Mouse (Mus musculus) c-Kit-positive CD71-positive TER-119-negative erythroid progenitor cells, embryonic 14.5 days (primary cell): ENCODE results near the gene Cmklr1.
"Not testable (repeated sequence)": the region's sequence is repeated elsewhere in the genome, so short reads cannot be mapped to it uniquely, and the experiment has no call there.

Experiments
- DNase-seq: peaks from one replicate; pipeline ENCODE4 v3.0.0-alpha.2; 2013; ENCODE audit warnings: low read depth

The Cmklr1 gene

DNA sequence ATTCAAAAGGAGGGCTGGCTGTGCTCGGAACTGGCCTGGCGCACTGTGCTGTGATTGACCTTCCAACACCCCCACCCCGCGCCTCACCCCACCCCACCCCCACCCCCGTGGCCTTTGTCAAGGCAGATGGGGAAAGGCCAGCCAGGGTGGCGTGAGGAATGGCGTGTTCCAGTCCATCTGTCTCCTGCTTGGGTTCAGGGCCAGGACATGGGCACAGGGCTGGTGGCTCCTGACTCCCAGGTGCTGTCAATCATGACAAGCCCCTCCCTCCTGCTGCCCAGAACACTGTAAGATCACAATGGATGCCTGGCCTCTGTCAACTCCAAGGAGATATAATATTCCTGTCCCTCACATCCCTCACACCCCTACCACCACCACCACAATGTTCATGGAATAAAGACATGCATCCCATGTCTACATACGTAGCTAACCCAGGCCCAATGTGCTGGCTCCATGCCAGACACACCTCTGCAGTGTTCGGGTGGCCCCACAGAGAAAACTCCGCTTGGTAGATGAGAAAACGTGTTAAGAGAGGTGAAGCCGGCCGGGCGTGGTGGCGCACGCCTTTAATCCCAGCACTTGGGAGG, 30.0 kb downstream of the Cmklr1 start:
- no peak for DNase-seq

DNA sequence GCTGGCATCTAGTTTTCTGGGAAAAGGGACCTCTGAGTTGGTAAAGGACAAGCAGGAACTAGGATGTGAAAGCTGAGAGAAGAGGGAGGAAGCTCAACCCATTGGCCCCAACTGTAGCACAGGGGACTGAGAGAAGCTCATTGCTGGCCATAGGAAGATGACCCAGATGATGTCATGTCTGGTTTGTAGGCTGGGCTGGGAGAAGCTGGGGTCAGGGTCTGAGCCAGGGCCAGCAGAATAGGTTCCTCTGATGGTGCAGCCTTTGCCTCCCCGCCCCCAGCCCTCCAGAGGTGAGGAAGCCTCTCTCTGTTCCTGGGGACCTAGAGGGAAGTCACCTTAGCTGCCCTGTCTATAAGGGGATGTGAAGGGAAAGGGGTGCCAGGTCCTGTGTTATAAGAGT, 31.1 kb downstream of the Cmklr1 start:
- DNase-seq: no peak

DNA sequence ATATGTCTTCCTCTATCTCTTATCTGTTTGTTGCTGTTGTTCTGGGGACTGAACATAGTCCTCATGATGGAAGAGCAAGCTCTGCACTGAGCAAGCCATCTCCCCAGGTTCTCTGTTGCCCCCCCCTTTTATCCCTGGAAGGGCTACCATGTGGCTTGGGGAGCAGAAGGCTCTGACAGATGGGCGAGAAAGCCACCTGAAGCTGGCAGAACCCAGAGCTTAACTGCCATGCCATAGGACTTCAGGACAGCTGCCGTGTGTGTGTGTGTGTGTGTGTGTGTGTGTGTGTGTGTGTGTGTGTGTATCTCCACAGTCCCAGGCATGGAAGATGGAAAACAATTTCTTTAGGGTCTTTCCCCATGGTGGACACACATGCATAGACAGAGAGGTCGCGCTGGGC, 31.5 kb downstream of the Cmklr1 start:
- DNase-seq: no peak

DNA sequence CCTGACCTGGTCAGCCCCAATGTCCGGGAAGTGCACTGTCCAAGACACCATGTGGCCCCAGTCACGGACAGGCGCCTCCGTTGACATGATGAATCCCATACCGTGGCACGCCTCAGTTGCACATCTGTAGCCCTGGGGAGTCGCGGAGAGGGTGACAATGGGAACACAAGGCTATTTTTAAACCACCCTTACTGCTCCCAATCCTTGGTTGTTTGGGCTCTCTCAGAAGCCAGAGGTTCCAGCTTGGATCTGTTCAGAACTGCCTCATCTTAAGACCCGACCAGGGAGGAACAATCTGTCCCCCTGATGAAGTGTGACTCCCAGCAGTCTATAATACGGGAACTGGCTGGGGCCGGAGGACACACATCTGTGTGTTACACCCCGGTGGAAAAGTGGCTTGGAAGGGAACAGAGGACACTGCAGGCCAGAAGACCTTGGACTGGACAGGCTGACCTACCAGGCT, 38.4 kb downstream of the Cmklr1 start:
- DNase-seq: no peak

DNA sequence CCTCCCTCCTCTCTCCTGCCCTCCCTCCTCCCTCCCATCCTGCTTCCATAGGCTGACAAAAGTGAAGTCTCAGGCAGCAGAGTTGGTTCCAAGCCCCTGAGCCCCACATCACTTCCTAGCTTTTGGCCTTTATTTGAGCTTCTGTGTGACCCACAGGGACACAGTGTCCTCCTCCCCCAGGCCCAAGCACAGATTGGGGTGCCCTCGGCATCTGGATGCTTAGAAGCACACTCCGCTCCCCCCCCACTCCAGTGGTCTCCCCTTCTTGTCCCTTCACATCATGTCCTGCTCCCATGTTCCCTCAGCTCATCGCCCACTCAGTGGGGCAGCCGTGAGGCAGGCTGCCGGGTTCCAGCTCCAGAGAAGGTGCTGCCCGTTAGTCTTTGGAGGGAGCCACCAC, 39.1 kb downstream of the Cmklr1 start:
- no peak for DNase-seq

DNA sequence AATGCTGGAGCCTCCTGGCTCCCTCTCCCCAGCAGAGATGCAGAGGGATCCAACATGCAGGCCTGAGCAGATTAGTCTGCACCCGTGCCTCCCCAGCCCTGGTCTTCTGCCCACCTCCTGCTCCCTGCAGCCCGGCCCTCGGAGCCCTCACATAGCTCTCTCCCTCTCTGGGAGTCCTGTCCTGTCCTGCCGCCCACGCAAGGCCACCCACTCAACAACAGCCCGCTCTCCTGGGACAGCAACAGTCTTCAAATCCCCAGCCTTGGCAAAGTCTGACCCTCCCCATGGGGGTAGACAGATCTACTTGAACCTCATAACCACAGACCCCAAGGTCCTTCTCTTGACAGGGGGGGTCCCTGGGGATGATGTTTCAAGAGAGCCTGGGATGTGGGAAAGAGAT, 39.7 kb downstream of the Cmklr1 start:
- no peak for DNase-seq

DNA sequence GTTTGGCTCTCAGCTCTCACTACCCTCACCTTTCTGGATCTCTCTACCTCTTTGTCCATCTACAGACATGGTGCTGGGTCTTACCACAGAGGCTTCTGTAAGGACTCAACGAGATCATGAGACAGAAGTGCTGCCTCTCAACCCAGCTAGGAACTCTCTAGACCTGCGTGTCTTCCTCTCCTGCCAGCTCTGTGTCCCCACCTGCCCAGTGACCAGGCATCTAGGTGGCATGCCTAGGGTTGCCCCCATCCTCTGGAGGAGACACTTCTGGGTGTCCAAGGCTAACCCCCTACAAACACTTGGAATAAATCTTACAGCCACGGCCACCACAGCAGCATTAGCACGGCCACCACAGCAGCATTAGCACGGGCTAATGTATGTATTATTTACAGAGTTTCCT, 40.3 kb downstream of the Cmklr1 start:
- DNase-seq: no peak

DNA sequence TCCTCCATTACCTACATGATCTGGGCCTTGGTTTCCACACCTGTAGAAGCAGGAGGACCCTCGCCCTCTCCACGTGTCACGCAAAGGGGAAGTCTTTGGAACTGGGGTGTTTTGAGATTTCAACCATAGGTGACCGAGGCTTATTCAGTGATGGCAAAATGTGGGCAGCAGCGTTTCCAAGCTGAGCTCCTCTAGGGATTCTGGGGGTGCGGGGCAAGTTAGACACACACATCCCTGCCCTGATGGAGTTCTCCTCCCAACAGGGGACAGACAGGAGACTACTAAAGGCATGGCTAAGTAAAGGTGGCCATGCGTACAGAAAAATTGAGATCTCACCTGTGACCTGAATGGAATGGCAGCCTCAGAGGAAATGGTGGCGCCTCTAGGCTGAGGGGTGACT, 41.7 kb downstream of the Cmklr1 start:
- no peak for DNase-seq

DNA sequence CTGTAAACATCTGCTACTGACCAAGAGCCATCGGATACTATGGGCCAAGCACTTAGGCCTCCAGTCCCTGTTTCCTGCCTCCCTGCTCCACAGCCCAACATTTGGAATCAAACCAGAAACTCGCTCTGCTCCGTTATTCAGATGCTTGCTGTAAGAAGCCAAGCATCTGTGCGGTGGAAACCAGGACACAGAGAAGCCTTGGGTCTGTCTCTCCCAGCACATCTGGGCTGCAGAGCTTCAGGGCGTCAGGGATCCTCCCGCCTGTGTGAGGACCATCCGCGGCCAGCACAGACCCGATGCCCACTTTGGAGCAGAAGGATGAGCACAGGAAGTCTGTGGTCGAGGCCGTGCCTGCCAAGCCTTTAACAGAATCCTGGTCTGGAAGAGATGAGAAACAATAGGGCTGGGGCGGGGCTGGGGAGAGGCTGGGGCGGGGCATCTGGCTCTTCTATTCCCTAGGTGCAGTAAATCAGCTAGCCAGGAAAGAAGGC, 42.2 kb downstream of the Cmklr1 start:
- DNase-seq: no peak

DNA sequence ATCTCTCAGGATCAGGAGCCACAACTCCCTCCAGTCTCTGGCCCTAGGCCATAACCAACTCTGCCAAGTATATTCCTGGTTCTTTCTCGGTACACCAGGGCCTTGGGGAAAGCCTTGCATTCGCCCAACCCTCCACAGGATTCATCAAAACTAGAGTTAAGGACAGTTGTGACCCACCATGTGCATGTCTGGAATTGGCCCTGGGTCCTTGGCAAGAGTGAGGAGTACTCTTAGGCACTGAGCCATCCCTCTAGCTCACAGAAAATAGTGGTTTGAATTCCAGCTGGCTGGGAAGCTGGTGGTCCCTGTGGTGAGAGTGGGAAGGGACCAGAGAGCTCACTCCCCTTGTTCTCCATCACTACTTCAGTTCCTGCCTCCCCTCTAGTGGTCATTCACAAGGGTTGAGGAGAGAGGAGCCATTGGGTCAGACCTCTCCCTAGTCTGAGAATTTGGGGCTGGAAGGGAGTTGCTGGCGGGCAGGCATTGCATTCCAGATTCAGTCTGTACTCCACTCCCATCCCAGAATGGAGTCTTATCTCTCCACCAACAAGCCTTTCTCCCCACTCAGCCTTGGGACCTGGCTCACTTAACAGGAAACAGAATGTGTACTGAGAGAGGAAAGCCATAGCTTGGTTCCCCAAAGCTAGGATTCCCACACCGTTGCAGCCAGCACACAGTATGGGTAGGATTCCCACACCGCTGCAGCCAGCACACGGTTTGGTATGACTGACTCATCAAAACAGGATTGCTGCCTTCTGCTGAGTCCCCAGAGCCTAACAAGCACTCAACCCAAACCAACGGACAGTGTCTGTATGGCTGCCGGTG, 43.1 kb downstream of the Cmklr1 start:
- DNase-seq: no peak

DNA sequence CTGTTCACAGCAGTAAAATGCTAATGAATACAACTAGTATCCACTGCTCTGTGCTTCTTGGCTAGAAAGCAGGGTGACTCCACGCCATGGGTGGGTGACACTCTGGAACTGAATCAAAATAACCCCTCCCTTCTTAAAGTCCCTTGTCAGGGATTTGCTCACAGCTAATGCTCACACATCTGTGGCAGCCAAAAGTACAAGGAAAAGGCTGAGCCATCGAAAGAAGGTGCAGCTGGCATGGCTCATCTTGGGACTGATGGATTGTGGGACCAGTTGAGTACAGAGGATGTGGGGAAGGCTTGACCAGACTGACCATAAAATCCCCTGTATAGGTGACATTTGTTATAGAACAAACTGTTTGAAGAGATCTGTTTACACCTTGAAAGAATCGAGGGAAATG, 44.1 kb downstream of the Cmklr1 start:
- no peak for DNase-seq

DNA sequence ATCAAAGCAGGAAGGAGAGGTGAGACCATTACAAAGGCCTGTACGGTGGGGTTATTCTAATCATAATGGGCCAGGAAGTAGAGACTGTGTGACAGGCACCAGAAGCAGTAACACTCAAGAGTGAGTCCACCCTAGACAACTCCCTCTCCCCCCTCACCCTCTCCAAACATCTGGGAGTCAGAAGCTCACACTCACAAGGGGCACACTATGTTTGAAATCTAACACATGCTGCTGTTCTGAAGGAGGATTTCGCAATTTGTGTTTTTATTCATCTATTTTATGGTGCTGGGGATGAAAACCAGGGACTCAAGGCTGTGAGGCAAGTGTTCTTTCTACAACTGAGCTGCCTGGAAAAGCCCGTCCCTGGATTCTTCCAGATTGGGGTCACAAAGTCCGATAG, 45.5 kb downstream of the Cmklr1 start:
- no peak for DNase-seq

DNA sequence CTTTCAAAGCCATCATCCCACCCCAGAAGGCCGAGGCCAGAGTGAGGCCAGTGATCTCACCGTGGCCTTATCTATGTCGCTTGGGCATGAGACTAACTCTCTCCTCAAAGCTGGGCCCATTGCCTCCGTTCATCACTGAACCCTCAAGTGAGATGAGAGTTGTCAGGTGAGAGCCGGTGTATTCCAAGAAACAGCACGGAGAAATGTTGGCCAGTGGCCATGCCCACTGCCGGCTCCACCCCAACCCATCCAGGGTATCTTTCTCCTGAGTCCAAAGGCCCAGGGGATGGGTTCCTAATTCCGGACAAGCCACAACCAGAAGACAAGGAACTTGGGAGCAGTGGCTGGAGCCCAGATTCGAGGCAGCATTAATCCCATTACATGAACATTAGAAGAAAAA, 46.8 kb downstream of the Cmklr1 start:
- no peak for DNase-seq

DNA sequence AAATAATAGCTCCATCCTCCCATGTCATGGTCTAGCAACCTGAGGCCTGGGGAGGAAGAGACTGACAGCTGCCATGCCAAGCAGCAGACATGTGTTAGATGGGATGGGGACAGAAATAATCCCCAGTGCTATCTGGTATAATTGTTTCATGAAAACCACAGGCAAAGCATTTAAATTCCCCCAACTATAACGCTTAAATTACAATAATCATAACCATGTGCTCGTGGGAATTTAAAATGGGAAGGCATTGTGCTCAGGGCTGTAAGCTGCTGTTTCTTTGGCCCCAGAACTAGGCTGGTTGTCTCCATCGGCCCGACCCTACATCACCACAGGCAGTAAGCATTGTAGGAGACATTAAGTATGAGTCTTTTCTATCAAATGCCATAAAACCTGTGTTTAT, 49.4 kb downstream of the Cmklr1 start:
- no peak for DNase-seq

DNA sequence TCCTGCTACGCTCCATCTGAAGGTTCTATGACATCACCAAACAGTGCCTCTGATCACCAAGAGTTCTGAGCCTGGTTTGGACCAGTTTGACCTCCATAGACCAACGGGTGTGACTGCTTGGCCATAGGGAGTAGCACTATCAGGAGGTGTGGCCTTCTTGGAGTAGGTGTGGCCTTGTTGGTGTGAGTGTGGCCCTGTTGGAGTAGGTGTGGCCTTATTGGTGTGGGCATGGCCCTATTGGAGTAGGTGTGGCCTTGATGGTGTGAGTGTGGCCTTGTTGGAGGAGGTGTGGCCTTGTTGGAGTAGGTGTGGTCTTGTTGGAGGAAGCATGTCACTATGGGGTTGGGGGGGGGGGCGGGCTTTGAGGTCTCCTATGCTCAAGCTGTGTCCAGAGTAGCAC, 50.0 kb downstream of the Cmklr1 start:
- no peak for DNase-seq

DNA sequence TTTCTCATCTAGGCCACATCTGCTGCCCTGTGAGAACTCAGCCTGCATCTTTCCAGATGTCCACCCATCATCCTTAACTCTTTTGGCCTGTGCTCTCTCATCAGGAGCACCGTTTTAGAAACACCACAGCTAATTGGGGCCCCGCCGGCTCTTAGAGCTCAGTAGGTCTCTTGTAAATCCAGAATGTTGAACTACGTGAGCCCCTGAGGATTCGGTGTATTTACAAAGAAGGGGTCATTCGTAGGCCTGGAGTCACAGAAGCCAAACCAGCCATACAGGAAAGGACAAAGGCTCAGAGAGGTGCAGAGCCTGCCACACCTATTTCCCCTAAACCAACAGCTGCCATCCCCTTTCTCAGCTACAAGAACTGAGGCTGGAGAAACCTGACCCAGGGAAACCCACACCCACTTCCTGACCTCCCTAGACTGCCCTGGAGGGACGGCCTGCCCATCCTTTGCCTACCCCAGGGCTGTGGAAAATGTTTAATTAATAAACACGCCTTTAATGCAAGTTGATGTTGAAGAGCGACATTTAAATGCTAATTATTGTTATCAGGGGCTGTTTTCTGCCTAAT, 53.4 kb downstream of the Cmklr1 start:
- DNase-seq: no peak

DNA sequence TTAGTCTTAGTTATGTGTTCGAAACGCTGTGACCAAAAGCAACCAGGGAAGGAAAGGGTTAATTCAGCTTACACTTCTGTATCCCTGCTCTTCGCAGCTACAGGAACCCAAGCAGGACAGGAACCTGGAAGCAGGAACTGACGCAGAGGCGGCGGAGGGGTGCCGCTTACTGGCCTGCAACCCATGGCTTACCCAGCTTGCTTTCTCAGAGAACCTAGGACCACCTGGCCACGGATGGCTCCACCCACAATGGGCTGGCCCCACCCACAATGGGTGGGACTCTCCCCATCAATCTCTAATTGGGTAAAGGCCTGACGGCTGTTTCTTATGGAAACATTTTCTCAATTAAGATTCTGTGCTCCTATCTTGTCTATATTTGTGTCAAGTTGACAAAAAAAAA, 54.0 kb downstream of the Cmklr1 start:
- DNase-seq: no peak

DNA sequence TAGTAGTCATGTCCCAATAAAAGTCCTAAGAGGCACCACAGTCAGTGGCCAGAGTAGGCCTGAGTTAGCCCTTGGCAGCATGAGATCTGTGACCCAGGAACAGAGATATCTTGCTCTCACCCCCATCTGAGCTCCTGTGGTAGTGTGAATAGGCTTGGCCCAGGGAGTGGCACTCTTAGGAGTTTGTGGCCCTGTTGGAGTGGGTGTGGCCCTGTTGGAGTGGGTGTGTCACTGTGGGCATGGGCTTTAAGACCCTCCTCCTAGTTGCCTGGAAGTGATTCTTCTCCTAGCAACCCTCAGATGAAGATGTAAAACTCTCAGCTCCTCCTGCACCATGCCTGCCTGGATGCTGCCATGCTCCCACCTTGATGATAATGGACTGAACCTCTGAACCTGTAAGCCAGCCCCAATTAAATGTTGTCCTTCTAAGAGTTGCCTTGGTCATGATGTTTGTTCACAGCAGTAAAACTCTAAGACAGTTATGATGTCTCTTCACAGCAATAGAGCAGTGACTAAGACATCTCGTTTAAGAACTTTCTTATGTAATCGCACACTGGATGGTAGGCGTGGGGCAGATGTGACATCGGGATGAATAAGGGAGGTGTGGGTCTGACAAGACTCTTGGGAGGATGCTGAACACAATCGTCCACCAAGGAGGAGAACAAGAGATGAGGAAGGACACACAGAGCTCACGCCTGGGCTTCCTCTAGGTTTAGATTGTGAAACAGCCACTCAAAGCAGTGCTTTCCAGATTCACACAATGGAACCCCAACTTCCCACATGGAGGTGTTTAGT, 56.1 kb downstream of the Cmklr1 start:
- no peak for DNase-seq

DNA sequence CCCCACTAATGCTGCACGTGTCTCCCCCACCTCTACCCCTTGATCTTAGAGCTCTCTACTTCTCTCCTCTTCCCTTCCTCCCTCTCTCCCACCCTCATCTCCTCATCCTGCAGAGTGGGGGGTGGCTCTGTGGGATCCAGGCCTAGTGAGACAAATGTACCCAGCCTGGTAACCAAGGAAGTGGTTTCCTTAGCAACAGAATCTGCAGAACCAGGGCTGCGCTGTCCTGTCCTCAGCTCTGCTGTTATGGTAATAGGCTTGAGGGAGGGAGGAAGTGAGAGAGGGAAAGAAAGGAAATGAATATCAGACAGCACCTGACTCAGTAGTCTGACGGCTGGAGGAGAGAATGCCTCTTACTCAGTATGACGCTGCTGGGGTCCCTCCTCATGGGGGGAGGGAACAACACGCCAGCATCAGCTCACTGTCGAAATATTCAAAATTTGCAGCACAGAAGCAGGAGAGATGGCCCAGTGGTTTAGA, 58.4 kb downstream of the Cmklr1 start:
- no peak for DNase-seq

DNA sequence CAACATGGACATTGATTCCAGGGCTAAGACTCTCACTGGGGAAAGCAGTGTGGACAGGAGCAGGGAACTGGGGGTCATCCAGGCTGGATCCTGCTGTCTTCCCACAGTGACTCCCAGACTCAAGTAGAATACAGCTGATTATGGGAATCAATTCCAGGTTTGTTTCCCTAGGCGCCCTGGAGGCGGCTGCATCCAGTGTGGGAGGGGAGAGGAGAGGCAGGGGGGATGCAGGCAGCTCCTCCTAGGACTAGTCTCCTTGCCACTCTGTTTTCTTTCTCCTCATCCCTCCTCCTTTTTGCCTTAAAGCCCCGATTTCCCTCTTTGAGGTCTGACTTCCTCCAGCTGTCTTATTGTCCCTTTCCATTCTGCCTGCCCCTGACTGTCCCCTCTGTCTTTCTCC, 59.1 kb downstream of the Cmklr1 start:
- no peak for DNase-seq

DNA sequence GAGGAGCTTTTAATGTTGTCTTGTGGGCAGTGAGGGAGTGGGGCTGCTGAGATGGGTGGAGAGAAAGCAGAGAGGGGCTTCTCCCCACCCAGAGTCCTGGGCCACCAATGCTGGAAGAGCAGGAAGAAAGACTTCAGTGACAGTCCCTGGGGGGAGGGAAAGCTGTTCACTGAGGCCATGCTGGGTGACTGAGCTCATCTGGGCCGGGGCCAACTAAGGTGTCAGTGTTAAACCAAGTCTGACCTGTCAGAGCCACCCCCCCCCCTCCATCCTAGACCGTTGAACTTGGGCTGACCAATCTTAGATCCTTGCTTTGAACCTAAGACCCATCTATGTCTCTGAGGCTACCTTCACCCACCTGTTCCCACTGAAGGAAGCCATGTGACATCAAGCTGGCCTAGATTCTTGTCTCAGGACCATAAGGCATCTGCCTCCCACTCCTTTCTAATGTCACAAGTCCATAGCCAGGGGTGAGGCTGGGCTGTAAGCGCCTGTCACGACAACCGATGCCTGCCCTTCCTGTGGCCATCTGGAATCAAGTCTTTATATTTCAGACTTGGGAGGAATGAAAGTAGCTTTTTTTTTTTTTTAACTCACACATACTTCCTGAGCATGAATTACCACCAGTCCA, 60.1 kb downstream of the Cmklr1 start:
- no peak for DNase-seq

DNA sequence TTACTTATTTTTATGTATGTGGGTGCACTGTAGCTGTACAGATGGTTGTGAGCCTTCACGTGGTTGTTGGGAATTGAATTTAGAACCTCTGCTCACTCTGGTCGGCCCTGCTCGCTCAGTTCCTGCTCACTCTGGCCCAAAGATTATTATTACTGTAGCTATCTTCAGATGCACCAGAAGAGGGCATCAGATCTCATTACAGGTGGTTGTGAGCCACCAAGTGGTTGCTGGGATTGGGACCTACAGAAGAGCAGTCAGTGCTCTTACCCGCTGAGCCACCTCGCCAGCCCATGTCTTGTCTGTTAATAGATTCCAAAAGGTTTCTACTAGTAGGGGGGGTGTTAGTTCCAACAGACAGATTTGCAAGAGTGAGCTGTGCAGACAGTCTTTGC, 63.8 kb downstream of the Cmklr1 start:
- not testable (repeated sequence) for DNase-seq
